Mouse (Mus musculus) T-helper 2 cell (primary cell): ENCODE results near the gene Gnai3.

ENCODE experiments used
- in situ Hi-C: fragments of 300-600 bp; cut with MboI, MseI; formaldehyde crosslinking; loops from one replicate; pipeline ENCODE4 v1.15.1; 2025; ENCODE audit warnings: high pct_unique_total_duplicates

The Gnai3 gene

DNA sequence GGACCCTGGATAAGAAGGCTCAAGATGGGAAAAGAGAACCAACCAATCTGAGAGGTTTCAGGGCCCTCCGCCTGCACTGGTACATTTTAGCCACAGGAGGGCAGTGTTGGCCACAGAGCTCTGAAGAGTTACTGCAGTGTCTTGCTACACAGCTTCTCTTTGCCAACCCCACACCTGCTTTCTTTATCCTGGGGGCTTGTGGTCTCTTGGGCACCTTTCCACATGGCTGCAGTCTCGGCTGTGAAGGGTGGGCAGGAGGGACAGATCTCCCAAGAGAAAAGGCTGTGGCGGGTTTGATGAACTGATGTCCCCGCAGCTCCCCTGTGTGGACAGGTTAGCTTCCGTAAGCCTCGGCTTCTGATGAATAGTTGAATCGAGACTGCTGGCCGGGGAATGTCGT lies 18.9 kb upstream of the Gnai3 start:
- in situ Hi-C loops = loop anchor here (5.0 to 25.0 kb wide), 2 partner anchors 87 to 222 kb away; partner anchors contain the start of gene Psrc1

DNA sequence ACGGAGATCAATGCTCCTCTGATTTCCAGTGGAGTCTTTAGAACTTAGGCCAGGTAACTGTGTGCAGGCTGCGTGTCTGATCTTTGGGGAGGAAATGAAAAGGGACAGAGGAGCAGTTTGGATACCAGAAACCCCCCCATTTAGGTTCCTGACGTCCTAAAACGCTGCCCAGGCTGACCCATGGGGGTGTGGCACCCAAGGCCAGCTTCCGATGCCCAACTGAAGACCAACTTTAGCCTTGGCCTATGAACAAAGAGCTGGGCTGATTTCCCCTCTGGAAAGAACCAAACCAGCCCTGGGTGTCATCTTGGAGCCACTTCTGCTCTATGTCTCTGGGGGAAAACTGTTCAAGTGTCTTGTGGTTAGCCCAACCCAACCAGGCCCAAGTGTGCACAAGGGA lies 18.1 kb upstream of the Gnai3 start:
- in situ Hi-C loops = loop anchor here (25.0 kb wide), 1 partner anchor 223 kb away; the partner anchor contains the start of gene Psrc1

DNA sequence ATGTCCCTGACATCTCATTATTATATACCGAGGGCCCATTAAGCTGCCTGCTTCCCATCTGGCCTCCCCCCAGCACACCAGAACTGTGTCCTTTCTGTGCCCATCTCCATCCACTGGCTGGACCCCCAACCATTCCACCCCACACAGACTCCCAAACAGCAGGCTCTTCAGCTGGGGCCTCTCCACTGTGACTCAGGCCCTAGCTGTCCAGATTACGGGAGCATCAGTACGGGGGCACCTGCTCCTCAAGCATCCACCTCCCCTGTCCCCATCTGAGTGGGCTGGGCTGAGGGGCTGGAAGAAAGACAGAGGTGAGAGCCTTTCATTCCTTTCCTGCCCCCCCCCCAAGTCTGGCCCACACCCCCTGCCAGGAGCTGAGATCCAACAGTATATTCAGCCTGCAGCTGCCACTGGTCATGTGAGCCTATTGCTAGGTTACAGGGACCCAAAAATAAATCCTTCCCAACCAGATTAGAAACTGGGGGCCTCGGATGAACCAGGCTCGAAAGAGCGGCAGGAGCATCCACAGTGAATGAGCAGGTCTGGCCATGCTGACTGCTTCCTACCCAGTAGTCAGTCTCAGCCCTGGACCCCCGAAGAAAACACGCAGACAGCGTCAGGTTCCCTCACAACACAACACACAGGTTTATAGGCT lies 12.6 kb upstream of the Gnai3 start:
- in situ Hi-C loops = loop anchor here (25.0 kb wide), 1 partner anchor 229 kb away; the partner anchor contains the start of gene Psrc1

DNA sequence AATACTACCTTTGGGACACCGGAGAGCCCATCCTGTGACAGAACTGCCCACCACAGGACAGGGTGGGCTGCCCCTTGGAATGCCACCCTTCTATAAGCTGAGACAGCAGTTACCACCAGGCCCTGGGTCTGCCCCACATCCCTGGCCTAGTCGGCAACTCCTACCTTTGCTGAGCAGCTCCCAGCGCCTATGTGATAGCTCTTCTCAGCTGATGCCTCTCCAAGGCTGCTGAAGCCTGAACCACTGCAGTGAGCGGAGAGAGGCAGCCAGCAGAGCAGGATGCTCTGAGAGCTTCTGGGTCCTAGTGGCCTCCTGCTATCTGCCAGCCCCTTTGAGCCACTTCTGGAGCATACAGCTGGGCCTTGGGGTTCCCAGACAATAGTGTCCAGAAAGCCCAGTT lies 8.7 kb upstream of the Gnai3 start, which contains the start of gene Gpr61:
Gpr61 (minus strand) TSS at position 227 of the 400 bp plus-strand sequence.
- in situ Hi-C loops = loop anchor here (5.0 to 25.0 kb wide), 3 partner anchors 72 to 233 kb away; partner anchors contain the start of genes Gstm7 and Psrc1

DNA sequence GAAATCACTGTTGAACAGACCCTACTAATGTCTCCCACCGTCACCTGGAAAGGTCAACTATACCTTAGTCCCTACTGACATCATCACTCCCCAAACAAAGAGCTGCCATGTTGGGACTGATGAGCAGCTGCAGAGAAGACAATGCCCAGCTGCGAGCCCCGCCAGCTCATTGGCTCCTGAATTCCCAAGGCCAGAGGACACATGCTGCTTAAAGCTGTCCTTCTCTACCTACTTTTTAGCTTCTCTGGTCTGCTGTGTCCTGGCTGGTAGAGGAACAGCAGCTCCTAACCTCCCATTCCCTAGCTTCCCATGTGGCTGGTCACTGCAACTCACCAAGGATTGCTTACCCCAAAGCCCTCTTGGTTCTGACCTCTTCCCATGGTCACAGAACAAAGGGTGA lies 6.3 kb upstream of the Gnai3 start:
- in situ Hi-C loops = loop anchor here (5.0 to 25.0 kb wide), 3 partner anchors 70 to 235 kb away; partner anchors contain the start of genes Gstm7 and Psrc1

DNA sequence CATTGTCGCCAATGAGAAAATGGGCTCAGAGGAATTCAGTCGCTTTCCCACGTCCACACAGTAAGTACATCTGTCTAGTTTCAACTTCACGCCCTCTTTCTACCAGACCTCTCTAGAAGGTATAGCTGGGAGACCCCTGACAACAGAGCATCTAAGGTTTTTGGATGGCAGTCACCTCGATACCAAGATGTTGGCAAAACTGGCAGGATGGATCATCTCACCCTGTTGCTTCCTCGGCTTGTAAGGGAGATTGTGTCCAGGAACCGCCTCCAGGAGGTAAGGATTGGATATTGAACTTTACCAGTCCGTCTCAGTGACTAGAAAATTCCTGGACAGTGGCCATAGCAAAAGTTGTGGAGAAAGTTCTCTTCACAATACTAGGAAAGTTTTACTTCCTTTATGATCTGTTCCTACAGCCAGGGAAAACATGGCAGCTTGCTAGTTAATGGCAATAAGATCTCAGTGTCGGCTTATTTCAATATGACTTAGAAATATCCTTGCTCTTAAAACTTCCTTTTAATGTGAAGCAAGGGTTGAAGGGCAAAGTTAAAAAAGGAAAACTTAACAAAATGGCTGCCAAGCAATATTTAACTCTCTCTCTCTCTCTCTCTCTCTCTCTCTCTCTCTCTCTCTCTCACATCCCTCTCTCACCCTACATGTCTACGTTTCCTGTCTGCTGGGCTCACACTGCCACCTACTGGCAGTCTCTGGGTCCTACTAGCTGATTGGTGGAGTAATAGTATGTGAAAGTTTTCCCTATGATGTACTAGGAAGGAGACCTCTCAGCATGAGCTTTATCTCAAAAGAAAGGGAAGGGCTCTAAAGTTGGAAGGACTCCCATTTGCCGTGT lies 1.7 kb upstream of the Gnai3 start:
- in situ Hi-C loops = no loop called here

DNA sequence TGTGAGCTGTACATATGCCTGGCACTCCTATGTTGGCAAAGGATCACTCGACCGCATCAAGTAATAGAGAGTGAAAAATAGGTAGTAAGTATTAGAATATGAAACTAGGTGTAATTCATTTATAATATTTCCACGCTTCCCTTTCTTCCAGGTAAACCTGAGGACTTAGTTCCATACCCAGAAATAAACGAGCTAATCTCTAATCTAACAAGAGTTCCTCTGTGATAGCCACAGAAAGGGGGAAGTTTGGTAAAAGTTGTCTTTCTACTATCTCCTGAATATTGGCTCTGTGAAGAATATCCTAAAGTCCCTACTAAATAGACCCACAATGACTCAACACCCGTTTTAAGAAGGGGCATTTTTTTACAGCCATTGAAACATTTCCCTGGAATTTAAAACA lies 725 bp upstream of the Gnai3 start:
- in situ Hi-C loops = no loop called here

DNA sequence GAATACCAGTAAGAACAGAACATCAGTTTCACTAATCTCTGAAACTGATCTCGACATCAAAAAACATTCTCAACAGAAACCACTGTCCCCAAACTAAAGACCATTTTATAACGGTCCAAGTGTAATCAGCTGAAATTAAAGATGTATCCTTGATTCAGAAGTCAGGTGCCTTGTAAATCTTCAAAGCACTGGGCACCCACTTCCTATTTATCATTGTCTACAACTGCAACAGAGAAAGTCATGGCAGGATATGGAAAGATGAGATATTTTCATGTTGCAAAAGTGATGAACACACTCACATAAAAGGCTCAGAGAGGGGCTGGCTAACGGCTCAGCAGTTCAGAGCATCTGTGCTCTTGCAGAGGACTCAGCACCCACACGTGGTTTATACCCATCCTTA lies 5.2 kb downstream of the Gnai3 start:
- in situ Hi-C loops = no loop called here

DNA sequence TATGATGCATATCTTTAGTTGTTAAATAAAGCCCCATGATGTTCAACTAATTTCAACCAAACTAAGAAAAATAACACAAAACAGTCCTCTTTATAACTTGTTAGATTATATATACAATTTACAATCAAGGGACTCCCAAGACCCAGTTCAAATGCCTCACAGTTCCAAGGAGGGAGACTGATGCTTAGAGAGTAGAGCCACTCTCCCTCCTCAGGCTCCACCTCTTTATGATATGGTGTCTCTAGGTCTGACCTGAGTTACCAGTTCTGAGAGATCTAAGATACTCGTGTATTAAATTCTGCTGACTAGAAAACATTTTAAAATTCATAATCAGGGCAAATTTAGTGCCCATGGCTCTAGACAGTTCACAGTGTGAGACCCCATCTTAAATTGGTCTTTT lies 6.8 kb downstream of the Gnai3 start:
- in situ Hi-C loops = no loop called here

DNA sequence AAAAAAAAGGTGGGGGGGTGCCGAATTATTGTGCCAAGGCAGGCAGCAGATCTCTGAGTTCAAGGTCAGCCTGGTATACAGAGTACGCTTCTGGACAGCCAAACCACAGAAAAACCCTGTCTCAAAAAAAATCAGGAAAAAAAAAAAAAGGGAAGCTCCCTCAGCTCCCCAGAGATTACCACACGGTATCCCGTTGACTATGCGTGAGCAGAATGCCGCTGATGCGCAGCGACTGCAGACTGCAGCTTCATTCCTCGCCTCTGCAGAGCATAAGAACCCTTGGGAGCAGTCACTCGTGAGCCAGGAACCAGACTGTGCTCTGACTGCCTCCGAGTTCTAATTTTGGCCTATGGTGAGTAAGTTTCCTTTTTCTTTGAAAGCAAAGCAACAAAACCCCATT lies 11.2 kb downstream of the Gnai3 start:
- in situ Hi-C loops = no loop called here

DNA sequence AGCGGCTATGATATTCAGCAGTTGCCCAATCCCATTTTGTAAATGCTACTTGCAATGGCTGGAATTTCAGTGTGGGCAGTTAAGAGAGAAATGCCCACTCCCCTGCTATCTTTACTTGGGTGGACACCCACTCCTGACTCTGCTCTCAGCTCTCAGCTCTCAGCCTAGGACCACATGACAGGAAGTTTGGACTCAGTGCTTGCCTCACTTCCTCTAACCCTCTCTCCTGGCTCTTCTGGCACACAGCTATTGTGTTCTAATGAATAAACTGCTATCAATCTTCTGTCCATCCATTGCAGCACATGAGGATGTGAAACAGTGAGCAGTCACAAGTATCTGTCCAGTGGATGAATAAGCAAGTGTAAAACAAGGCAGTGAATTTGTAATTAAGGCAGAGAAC lies 13.5 kb downstream of the Gnai3 start:
- in situ Hi-C loops = no loop called here

DNA sequence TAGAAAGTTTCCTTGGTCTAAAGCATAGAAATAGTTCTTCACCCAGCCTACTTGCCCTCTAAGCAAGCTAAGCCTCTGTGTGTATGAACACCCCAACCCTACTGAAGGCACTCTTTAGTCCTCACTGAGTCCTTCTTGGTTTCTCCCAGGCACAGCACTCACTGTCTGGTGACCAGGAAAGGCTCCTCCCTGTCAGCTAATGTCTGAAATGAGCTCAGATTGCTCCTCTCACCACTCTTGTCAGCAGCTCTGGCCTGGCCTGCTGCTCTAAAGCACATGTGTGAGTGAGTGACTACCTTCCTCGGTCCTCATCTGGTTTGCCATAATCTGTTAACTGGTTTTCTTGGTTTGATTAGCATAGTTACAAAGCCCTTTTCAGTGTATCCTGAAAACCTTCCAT lies 14.1 kb downstream of the Gnai3 start:
- in situ Hi-C loops = no loop called here

DNA sequence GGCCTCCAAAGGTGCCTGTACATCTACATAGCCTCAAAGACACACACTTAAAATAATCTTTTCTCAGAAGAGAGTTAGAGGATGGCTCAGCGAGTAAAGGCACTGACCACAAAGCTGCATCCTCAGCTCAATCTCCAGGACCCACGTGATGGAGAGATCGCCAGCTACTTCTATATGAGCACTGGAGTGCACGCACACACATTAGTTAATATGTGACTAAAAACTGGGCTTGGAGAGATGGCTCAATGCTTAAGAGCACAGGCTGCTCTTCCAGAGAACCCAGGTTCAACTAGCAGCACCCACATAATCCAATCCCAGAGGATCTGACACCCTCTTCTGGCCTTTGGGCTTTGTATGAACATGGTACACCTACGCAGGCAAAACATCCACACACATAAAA lies 14.7 kb downstream of the Gnai3 start:
- in situ Hi-C loops = no loop called here

DNA sequence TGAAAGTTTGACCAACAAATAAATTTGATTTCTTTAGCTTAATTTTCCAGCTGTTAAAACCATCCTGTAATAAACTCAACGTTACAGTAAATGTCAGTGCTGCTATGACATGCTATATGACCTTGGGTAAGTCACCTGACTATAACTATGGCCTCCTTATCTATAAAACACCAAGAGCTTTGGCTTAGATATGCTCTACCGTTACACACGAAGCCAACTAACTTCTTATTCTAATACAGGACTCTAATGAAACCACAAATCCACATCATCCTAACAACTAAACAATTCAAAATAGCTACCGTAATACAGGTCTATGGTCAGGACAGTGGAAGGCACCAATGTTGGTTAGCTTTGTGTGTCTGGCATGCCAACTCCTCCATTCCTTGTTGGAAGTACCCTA lies 16.1 kb downstream of the Gnai3 start:
- in situ Hi-C loops = no loop called here

DNA sequence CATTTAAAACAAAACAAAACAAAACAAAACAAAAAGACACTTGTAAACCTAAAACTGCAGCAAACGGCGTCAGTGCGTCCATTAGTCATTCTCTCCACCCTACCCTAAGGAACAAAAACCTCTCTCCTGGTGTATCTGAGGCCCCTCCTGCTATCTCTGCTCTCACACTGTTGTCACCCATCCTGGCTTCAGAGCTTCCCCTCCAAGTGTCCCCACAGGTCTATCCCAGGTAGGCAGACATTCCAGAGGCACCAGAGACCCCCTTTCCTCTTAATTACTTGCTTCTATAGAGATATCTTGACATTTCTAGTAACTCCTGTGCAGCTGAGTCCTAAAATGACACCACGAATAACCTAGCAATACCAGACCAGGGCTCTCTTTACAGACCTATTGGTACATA lies 16.6 kb downstream of the Gnai3 start:
- in situ Hi-C loops = no loop called here

DNA sequence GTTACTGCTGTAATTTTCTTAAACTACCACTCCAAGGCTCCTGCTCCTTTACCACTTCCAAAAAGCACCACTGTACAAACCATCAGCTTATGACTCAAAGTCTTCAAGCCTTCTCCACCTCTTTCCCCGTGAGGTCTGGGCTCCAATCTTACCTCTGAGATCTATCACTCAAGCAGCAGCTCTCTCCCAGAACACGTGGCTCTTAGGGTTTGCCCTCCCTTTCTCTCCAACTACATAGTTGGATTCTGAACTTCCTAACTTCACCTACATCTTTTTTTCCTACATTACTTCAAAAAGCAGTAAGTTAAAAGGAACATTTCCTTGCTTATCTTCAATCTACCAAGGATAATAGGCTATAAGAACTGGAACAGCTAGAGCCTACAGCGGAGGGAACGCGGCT lies 17.4 kb downstream of the Gnai3 start:
- in situ Hi-C loops = no loop called here

DNA sequence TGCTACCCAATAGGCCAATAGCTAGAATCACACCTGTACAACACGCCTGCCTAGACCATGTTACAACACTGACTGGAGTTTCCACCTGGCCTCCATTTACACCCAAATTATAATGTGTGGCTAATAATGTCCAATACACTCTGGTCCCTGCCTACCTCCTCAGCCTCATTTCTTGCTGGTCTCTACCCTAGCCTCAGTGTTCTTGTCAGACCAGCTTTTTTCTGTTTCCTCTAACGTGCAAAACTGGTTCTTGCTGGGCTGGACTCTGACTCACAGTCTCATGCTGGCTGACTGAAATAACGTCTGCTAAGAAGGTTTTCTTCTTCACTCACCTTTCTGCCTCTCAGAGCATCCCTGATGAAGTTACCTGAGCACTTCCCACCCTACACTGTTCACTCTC lies 19.6 kb downstream of the Gnai3 start:
- in situ Hi-C loops = no loop called here

DNA sequence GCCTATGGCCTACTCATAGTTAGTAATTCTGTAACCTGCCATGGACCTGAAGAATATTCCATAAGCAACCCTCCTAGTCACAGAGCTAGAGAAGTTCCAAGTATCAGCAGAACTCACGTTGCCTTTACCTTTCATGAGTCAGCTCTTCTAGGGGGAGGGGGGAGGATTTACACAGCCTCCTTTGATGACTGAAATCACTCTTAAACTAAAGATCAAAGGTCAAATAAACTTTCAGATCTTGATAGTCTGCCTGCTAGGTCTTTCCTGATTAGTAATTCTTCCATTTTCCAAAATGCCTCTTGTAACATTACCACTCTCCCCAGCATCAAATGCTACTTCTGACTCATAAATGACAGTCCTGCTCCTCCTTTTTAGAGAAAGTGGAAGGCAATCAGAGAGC lies 21.8 kb downstream of the Gnai3 start:
- in situ Hi-C loops = no loop called here

DNA sequence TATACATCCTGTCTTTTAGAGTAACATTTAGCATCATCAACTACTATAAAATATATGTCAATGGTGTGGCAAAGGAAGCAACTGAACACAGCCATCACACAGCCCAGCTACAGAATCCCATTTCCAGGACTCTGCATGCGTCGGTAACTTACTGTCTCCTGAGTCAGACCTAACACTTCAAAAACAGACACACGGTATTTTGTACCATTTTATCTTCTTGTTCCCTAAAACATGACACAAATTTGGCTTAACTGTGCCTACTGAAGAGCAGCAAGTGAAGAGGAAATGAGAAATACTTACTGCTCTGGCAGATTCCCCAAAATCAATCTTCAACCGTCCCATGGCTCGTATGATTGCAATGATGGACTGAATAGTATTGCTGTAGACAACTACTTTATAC lies 22.7 kb downstream of the Gnai3 start:
- in situ Hi-C loops = no loop called here

DNA sequence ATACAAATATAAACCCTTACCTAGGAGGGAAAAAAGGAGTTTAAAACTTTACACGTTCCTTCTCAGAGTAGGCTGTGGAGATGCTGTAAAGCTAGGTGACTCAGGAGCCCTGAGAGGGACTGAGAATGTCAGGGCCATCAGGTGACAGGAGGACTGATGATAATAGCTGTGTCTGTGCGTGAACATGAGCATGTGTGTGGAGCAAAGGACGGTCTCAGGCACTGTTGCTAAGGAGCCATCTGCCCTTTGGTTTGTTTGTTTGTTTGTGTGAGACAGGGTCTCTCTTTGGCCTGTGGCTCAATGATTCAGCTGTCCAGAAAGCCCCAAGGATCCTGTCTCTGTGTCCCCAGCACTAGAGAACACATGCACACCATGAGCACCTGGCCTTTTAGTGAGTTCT lies 24.8 kb downstream of the Gnai3 start:
- in situ Hi-C loops = no loop called here

DNA sequence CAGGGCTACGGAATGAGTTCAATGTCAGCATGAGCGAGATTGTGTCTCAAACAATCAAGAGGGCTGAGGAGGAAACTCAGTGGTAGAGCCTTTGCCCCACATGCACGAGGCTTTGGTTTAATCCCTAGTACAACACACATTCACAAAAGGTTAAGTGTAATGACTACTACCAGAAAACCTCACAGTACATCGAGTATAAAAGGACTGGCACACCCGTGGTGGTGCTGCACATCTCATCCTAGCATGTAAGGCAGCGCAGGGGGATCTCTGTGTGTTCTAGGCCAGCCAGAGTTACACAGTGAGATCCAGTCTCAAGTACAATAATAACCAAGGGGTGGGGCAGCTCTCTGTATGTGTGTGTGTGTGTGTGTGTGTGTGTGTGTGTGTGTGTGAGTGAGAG lies 28.5 kb downstream of the Gnai3 start:
- in situ Hi-C loops = no loop called here

DNA sequence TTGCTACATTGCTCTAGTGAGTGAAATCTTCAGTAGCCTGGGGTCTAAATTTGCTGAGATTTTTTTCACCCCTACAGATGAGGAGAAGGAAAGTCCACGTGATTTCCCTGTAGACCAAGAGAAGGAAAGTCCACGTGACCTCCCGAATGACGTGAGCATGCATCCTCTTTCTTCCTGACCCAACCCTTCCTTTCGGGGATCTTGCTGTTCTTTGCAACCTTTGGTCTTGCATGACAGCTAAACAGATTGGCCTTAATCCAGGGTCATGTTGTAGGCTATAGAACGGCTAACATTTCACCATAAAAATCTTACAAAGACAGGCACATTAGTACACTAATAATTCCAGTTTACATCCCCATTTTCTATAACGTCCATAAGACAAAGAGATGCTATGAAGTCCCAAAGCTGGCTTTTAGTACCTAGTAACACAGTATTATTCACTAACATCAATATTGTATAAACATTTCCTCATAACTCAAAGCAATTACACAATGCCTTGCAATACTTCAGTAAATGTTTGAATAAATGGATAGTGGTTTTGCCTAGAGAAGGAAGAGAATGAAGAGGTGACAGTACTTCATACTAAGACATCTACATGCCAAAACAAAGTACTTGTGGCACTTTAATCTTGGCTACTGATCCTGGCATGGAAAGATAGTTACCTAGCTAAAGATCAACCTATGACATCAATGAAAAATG lies 32.2 kb downstream of the Gnai3 start:
- in situ Hi-C loops = no loop called here
